Mouse (Mus musculus): ENCODE measurements around the gene Kif5c.

Gene Kif5c

GRCm38 (mm10) chr2:49621234-49621633 is 2.1 kb downstream of the Kif5c start:
- no peak for DNase-seq (ENCODE audit: low read depth)

GRCm38 (mm10) chr2:49625581-49625980 is 6.5 kb downstream of the Kif5c start:
- DNase-seq (ENCODE audit: low read depth) = no peak

- DNase-seq (ENCODE audit: low read depth) = no peak
Observed at GRCm38 (mm10) chr2:49627611-49628010, 8.5 kb downstream of the Kif5c start.

DNA sequence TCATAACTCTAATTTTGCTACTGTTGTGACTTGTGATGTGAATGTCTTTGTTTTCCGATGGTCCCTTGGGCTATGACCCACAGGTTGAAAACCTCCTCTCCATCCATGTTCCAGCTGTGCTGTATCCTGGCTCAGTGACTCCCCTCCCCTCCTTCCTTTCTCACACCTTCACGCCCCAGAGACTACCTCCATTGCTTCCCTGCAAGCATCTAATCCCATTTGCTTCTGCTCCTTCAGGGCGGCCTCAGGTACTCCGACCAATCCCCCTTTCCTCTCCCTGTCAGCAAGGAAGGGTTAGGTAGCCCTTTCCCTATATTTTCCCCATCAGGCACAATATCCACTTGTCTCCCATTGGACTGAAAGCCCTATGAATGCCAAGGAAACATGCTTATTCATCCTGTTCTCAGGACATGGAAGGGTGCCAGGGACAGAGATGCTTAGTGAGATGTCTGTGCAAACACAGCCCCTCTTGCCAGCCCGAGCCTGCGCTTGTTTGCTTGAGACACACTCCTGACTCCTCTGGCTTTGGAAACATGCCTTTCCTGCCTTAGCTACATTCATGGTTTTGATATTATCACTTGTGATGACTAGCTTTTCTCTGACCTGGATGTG is 9.1 kb downstream of the Kif5c start:
- no peak for DNase-seq (ENCODE audit: low read depth)

GRCm38 (mm10) chr2:49629181-49629580 is 10.1 kb downstream of the Kif5c start:
- no peak for DNase-seq (ENCODE audit: low read depth)

- no peak for DNase-seq (ENCODE audit: low read depth)
Observed at GRCm38 (mm10) chr2:49630636-49631035, 11.5 kb downstream of the Kif5c start.

DNA sequence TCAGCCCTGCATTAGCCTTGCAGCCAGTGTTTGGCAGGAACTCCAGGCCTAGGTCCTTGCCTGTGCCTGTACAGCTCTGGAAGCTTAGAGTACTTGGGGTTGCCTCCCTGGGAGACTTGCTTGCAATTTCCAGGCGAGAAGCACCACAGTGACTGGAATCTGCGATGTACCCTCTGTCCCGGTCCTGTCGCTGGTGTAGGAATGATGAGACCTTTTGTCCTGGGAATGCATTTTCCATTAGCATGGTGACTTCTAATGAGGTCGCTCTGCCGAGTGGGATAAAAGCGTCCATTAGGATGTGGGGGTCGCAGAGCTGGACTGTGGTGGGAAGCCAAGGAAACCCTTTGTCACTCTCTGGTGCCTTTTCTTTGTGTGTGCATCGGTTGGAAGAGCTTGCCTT is 14.1 kb downstream of the Kif5c start:
- no peak for DNase-seq (ENCODE audit: low read depth)

- DNase-seq (ENCODE audit: low read depth) = no peak
Observed at GRCm38 (mm10) chr2:49642761-49643160, 23.7 kb downstream of the Kif5c start.

DNA sequence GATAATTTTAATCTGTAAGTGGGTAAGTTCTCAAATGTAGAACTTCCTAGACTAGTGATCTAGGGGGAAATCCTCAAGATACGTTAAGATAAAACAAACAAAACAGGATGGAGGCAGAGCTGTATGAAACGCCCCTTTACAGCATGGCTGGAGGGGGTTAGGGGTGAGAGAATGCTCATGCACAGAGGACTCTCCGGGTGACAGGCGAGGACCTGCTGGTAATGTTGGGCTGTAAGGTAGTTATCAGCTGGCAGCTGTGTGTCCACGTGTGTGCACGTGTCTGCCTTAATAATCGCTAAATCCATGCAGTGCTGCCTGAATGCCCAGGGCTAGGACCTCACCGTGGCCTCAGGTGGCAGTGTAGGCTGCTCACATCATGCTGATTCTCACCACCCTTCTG is 24.7 kb downstream of the Kif5c start:
- no peak for DNase-seq (ENCODE audit: low read depth)

DNA sequence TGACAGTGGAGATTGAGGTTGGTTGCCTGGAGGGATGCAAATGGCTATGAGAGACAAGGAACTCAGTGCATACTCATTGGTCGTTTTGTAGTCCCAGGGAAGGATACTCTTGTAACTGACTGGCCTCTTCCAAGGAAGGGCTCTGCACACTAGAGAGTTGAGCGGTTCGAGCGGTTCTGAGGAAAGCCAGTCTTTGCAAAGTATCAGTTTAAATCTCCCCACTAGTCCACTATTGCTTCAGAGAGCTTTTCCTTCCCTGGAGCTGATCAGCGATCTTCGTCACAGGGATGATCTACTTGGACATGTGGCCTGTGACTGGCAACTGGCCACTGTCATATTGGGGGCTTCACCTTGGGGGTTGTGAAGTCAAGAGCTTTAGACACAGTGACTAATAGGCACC is 28.5 kb downstream of the Kif5c start:
- DNase-seq (ENCODE audit: low read depth) = no peak

DNA sequence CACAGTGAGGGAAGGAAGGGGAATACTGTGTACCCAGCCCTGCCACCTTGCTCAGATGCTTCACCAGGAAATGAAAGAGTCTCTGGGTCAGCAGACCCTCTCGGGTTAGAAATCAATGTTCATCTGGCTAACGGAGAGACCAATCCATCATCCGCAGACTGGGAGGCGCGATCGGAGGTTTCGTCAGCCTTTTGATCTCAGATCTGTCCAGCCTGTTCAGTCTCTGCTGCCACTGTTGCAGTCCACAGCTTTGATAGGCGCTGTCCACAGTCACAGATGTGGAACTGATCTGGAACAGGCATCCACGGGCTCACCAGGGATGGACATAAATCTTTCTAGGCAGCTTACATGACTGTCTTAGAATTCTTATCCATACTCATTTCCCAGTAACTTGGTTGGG is 29.2 kb downstream of the Kif5c start:
- peak; percentile 4 for DNase-seq (ENCODE audit: low read depth)

DNA sequence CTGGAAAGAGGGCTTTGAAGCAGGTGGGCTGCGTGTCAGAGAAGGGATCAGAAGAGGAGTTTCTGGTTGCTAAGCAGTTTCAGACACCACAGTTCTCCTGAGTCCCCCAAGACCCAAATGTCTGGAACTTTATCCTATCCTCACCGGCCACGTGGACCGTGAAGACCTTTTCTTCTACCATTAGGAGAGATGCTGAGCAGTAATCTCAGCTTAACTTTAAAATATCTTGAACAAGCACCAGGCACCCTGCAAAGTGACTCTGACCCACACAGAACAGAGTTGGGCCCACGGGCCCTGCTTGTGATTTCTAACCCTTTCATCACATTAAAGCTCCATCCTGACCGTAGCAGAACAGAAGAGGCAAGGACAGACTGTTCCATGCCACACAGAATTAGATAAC is 29.7 kb downstream of the Kif5c start:
- DNase-seq (ENCODE audit: low read depth) = no peak

DNA sequence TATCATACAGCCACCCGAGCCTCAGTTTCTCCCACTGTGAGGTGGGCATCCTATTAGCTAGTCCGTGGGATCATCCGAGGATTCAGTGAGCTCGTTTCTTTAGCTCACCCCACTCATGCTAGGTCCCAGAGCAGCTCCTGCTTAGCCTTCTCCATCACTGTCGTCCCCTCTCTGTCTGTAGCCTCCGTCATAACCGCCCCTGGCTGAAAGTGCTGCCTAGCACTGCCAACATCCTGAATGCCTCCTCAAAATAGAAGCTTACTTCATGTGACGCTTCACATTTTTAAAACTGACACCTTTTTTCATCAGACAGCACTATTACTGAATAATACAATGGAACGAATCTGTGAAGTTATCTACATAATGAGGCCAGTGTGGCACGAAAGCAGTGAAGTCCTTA is 30.1 kb downstream of the Kif5c start:
- DNase-seq (ENCODE audit: low read depth) = no peak

- DNase-seq (ENCODE audit: low read depth) = no peak
Observed at GRCm38 (mm10) chr2:49651737-49652136, 32.6 kb downstream of the Kif5c start.

DNA sequence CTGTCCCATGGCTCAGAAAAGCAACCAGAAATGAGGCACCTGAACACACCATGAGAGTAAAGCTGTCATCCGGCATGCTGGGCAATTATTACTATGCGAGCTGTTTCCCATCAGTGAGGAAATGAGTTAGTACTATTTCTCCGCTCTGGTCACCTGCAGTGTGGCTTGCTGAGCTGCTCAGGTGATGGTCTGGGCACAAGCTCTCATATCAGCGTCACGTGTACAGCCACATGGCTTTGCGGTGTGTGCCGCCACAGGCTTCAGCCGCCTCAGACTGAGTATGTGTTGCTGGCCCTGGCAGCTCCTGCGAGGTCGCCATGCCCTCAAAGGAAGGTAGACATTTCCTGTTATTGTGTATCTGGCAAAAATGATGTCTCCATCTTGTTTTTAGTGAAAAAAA is 35.5 kb downstream of the Kif5c start:
- no peak for DNase-seq (ENCODE audit: low read depth)

DNA sequence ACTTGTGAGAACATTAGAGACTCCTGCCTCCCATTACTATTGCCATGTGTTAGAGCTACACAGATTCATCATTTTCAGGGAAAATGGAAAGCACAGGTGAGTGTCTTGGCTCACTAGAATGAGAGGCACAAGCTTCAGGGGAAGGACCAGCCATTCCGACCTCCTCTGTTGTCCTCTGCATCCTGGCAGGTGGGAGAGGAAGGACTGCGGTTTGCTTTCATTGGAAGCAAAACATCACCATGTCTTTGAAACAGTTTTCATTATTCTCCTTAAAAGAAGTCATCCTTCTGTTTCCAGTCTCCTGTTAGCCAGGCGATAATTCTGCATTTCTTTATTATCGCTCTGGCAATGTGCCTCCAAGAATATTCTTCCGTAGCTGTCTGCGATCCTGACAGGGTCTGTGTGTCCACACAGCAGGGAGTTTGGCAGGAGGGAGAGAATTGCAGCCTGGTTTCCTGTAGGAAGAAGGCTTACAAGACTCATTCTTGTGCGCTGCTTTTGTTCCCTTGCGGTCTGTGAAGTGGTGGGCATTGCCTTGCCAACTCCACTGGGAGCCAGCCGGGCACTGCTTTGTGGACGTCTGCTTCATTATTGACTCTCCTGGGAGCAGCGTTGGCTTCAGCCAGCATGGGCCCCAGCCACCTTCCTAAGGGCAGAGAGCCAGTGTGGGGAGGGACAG is 36.2 kb downstream of the Kif5c start:
- no peak for DNase-seq (ENCODE audit: low read depth)

GRCm38 (mm10) chr2:49655874-49656195 is 36.7 kb downstream of the Kif5c start:
- DNase-seq (ENCODE audit: low read depth) = no peak

GRCm38 (mm10) chr2:49656988-49657387 is 37.9 kb downstream of the Kif5c start:
- no peak for DNase-seq (ENCODE audit: low read depth)

GRCm38 (mm10) chr2:49657666-49658065 is 38.6 kb downstream of the Kif5c start:
- no peak for DNase-seq (ENCODE audit: low read depth)

GRCm38 (mm10) chr2:49658988-49659387 is 39.9 kb downstream of the Kif5c start:
- DNase-seq (ENCODE audit: low read depth) = no peak

GRCm38 (mm10) chr2:49659964-49660363 is 40.9 kb downstream of the Kif5c start:
- DNase-seq (ENCODE audit: low read depth) = no peak

DNA sequence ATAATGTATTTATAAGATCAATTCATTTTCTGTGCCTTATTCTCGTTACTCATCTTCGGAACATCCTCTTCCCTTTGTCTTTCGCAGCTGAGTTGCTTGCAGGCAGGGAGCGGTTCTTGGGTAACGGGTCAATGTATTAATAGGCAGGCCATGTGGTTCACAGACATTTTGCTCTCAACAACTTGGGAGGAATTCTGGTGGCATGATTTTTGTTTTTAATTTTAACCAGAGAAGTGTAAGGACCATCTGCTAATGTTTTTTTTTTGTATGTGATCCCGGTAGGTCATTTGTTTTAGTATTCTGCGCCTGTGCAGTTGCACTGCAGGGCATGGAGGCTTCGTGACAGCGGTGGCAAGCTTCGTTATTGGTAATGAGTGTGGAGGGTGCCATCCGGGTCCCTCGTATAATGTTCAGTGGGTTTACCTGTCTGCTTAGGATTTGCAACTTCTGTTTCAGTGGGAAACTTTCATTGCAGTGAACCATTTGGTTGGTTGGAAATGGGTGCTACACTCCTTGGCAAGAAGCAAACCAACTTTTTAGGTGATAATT is 41.4 kb downstream of the Kif5c start:
- DNase-seq (ENCODE audit: low read depth) = no peak

DNA sequence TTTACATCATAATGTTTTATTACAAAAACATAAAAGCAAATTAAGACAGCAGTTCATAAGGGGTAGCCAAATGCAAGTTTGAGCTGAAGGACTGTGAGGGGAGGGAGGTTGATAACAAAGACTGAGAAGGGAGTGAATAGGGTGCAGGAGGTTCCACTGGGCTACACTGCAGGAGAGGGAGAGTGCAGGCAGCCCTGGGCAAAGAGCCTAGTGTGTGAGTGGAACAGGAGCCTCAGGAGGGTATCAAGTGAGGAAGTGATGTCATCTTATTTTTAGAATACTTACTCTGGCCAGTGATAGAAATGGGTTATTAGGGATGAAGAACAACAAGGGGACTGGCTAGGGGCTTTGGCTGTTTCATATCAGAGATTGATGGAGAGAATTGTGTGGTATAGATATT is 42.2 kb downstream of the Kif5c start:
- no peak for DNase-seq (ENCODE audit: low read depth)

- DNase-seq (ENCODE audit: low read depth) = no peak
Observed at GRCm38 (mm10) chr2:49661872-49662271, 42.8 kb downstream of the Kif5c start.

Measured in 416B (cell line).